Mouse (Mus musculus): ENCODE results near the gene Aars2. TPM values are rescaled to one million over a fixed set of nuclear protein-coding genes. Genes with fewer than 3 reads are reported as not detected.

Gene Aars2
- total and polyA plus RNA-seq, 3 experiments: 14.4 to 63.5 (median 25.6) TPM

DNA sequence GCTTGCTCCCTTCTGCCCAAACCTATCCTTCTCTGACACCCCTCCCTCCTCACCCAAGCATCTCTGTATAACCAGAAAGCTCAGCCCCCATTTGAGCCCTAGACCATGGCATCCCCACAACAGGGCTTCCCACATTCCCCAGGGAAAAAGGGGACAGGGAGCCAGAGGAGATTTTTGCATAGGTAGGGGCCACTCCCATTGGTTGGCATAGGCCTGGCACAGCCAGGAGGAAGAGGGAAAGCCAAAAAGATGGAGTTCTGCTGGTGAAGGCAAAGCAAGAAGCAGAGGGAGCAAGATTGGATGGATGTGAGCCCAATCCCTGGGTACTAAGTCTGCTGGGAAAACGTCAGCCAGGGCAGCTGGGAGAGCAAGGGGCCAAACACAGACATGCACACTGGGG is 36.5 kb downstream of the Aars2 start:
- H3K4me3 ChIP-seq (ENCODE audit: control insufficient read depth in 1 of 2, insufficient read depth in 1 of 2, low read depth in 2 of 2, low read length in 2 of 2): no peak overlapping the region
- no peaks in the 10 kb centered on the region for H3K36me3 ChIP-seq (ENCODE audit: control insufficient read depth in 1 of 2, insufficient read depth in 2 of 2, low read length in 2 of 2)
- no peak for DNase-seq (ENCODE audit: low read depth, low spot score)
- H3K79me2 ChIP-seq (ENCODE audit: control insufficient read depth, insufficient read depth, low read length, poor library complexity): no peaks in the 10 kb centered on the region
- H3K4me1 ChIP-seq (ENCODE audit: control insufficient read depth in 1 of 2, insufficient read depth in 2 of 2, low read length in 2 of 2): peaks cover 0 to 2% of the 10 kb centered on the region in 2 experiments; a peak in 1 of 4 replicates
- no peak overlapping the region for H3K9ac ChIP-seq (ENCODE audit: control insufficient read depth, low read depth, low read length, poor library complexity, severe bottlenecking)
- H3K27me3 ChIP-seq (ENCODE audit: control insufficient read depth in 1 of 2, insufficient read depth in 2 of 2, low read length in 2 of 2): peaks cover 2 to 7% of the 10 kb centered on the region in 2 experiments; a peak in 3 of 4 replicates
- no peak for TF ChIP-seq ZKSCAN1 (IDR thresholded peaks at IDR 0.05; ENCODE audit: low read depth, low read length)
- no peak for TF ChIP-seq UBTF (IDR thresholded peaks at IDR 0.05; ENCODE audit: borderline replicate concordance, insufficient read depth, low read depth, low read length)
- no peak for TF ChIP-seq NELFE (IDR thresholded peaks at IDR 0.05; ENCODE audit: low read depth, low read length)
- no peak for TF ChIP-seq E2F4 (IDR thresholded peaks at IDR 0.05; ENCODE audit: borderline replicate concordance, low read depth, low read length)
- TF ChIP-seq SIN3A (IDR thresholded peaks at IDR 0.05; ENCODE audit: low read length): no peak
- no peak overlapping the region for H3K27ac ChIP-seq (ENCODE audit: control insufficient read depth, low read depth, low read length)
- no peaks in the 10 kb centered on the region for H3K9me3 ChIP-seq (replicated peaks; ENCODE audit: insufficient read depth, low read length)

DNA sequence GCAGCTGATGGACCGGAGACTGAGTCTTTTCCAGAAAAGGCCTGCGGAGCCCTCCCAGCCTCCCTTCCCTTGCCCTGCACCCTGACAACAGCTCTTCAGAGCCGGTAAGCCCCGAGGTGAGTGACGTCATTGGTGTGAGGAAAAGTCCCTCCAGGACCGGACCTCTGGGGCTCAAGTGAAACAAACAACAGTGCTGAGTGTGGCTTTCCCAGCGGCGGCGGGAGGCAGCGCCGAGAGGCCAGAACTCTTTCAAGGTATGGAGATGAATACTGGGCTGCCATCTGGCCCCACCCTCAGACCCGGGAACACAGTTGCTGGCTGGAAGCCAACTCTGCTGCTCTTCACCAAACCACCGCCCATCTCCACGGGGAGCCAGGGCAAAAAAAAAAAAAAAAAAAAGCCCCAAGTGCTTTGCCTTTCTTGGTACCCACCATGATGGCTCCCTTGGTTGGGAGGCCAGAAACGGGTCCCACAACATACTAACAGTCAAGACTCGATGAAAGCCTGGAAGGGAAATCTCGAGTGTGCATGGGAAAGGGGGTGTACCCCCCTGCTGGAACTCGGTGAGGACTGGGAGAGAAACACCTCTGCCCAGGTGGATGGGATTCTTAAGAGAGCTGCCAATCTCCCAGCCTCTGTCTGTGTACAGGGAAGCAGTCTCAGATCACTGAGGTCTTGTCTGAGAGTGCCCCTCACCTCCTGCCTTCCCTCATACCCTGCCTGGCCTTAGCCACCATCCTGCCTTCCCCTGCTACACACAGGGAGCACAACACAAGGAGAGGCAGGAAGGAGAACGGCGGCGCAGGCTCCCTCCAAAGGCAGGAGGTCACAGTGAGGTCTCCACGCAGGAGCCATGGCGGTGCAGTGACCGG is 37.6 kb downstream of the Aars2 start:
- H3K27ac ChIP-seq (ENCODE audit: control insufficient read depth, low read depth, low read length): no peak overlapping the region
- H3K9ac ChIP-seq (ENCODE audit: control insufficient read depth, low read depth, low read length, poor library complexity, severe bottlenecking): no peak overlapping the region
- H3K27me3 ChIP-seq (ENCODE audit: control insufficient read depth in 1 of 2, insufficient read depth in 2 of 2, low read length in 2 of 2): peaks cover 2% of the 10 kb centered on the region in 2 experiments; a peak in 2 of 4 replicates
- H3K4me1 ChIP-seq (ENCODE audit: control insufficient read depth in 1 of 2, insufficient read depth in 2 of 2, low read length in 2 of 2): peaks cover 0 to 8% of the 10 kb centered on the region in 2 experiments; a peak in 1 of 4 replicates
- no peaks in the 10 kb centered on the region for H3K36me3 ChIP-seq (ENCODE audit: control insufficient read depth in 1 of 2, insufficient read depth in 2 of 2, low read length in 2 of 2)
- TF ChIP-seq JUND (IDR thresholded peaks at IDR 0.05; ENCODE audit: low read depth, low read length) (no peak), TCF12 (IDR thresholded peaks at IDR 0.05; ENCODE audit: low read depth, low read length) (no peak), ZNF384 (IDR thresholded peaks at IDR 0.05; ENCODE audit: low read depth, low read length) (peak; percentile 94), NRF1 (IDR thresholded peaks at IDR 0.05; ENCODE audit: insufficient read depth, low read depth, low read length, poor library complexity, severe bottlenecking) (no peak), USF2 (IDR thresholded peaks at IDR 0.05; ENCODE audit: borderline replicate concordance in 1 of 2, insufficient read depth in 1 of 2, low read depth in 1 of 2, low read length in 2 of 2) (no peak)
- no peaks in the 10 kb centered on the region for H3K79me2 ChIP-seq (ENCODE audit: control insufficient read depth, insufficient read depth, low read length, poor library complexity)
- H3K9me3 ChIP-seq (replicated peaks; ENCODE audit: insufficient read depth, low read length): no peaks in the 10 kb centered on the region
- DNase-seq (ENCODE audit: low read depth, low spot score): peak; percentile 62
- H3K4me3 ChIP-seq (ENCODE audit: control insufficient read depth in 1 of 2, insufficient read depth in 1 of 2, low read depth in 2 of 2, low read length in 2 of 2): no peak overlapping the region; a peak in 1 of 4 replicates

GRCm38 (mm10) chr17:45544873-45545277 is 38.2 kb downstream of the Aars2 start:
- Histone ChIP-seq H3K36me3 (ENCODE audit: control insufficient read depth in 1 of 2, insufficient read depth in 2 of 2, low read length in 2 of 2) (no peaks in the 10 kb centered on the region), H3K4me1 (ENCODE audit: control insufficient read depth in 1 of 2, insufficient read depth in 2 of 2, low read length in 2 of 2) (peaks cover 0 to 8% of the 10 kb centered on the region in 2 experiments; a peak in 1 of 4 replicates), H3K9ac (ENCODE audit: control insufficient read depth, low read depth, low read length, poor library complexity, severe bottlenecking) (no peak overlapping the region), H3K79me2 (ENCODE audit: control insufficient read depth, insufficient read depth, low read length, poor library complexity) (no peaks in the 10 kb centered on the region), H3K9me3 (replicated peaks; ENCODE audit: insufficient read depth, low read length) (no peaks in the 10 kb centered on the region), H3K27me3 (ENCODE audit: control insufficient read depth in 1 of 2, insufficient read depth in 2 of 2, low read length in 2 of 2) (peaks cover 2% of the 10 kb centered on the region in 2 experiments; a peak in 3 of 4 replicates), H3K27ac (ENCODE audit: control insufficient read depth, low read depth, low read length) (no peak overlapping the region), H3K4me3 (ENCODE audit: control insufficient read depth in 1 of 2, insufficient read depth in 1 of 2, low read depth in 2 of 2, low read length in 2 of 2) (no peak overlapping the region)
- TF ChIP-seq E2F4 (IDR thresholded peaks at IDR 0.05; ENCODE audit: borderline replicate concordance, low read depth, low read length): no peak
- TF ChIP-seq KAT2A (conservative IDR thresholded peaks at IDR 0.05; ENCODE audit: low read depth, low read length): no peak
- TF ChIP-seq JUND (IDR thresholded peaks at IDR 0.05; ENCODE audit: low read depth, low read length): no peak
- no peak for TF ChIP-seq MAX (IDR thresholded peaks at IDR 0.05; ENCODE audit: low read length)
- no peak for TF ChIP-seq BHLHE40 (IDR thresholded peaks at IDR 0.05; ENCODE audit: borderline replicate concordance, low read depth, low read length)
- TF ChIP-seq CTCF (IDR thresholded peaks at IDR 0.05 in 2 of 3, conservative IDR thresholded peaks at IDR 0.05 in 1 of 3; ENCODE audit: control insufficient read depth in 1 of 3, insufficient read depth in 1 of 3, low read depth in 2 of 3, low read length in 3 of 3, poor library complexity in 1 of 3, severe bottlenecking in 1 of 3): no peak
- no peak for TF ChIP-seq MEF2A (IDR thresholded peaks at IDR 0.05; ENCODE audit: extremely low read depth, insufficient replicate concordance, low read depth, low read length, poor library complexity, severe bottlenecking)
- TF ChIP-seq POLR2AphosphoS5 (IDR thresholded peaks at IDR 0.05; ENCODE audit: borderline replicate concordance, low read depth, low read length): no peak
- no peak for TF ChIP-seq POLR2A (IDR thresholded peaks at IDR 0.05; ENCODE audit: control insufficient read depth in 1 of 2, insufficient read depth in 1 of 2, low read depth in 1 of 2, low read length in 2 of 2, poor library complexity in 1 of 2)
- no peak for TF ChIP-seq ETS1 (IDR thresholded peaks at IDR 0.05; ENCODE audit: low read depth, low read length)
- DNase-seq (ENCODE audit: low read depth, low spot score): no peak
